Mouse (Mus musculus): ENCODE measurements around the gene Tpk1.
A peak's percentile ranks its signal among the peaks of the same experiment; 100 is the strongest.

The Tpk1 gene

GRCm38 (mm10) chr6:43665677-43666546, at the start of gene Tpk1:
Gene Tpk1, minus strand, starts transcription at chr6:43666278.
- peak; percentile 84 to 87 for DNase-seq (ENCODE audit: low spot score in 2 of 2)

- no peak for DNase-seq (ENCODE audit: low spot score in 2 of 2)
Measured at GRCm38 (mm10) chr6:43702810-43703614, 36.9 kb upstream of the Tpk1 start.

- DNase-seq (ENCODE audit: low spot score in 2 of 2) = no peak
Measured at GRCm38 (mm10) chr6:43691863-43692262, 25.8 kb upstream of the Tpk1 start.

GRCm38 (mm10) chr6:43685985-43686384, 19.9 kb upstream of the Tpk1 start:
- no peak for DNase-seq (ENCODE audit: low spot score in 2 of 2)

- no peak for DNase-seq (ENCODE audit: low spot score in 2 of 2)
Measured at GRCm38 (mm10) chr6:43682535-43682934, 16.5 kb upstream of the Tpk1 start.

- DNase-seq (ENCODE audit: low spot score in 2 of 2) = no peak
Measured at GRCm38 (mm10) chr6:43678689-43679212, 12.7 kb upstream of the Tpk1 start.

GRCm38 (mm10) chr6:43677566-43677965, 11.5 kb upstream of the Tpk1 start:
- DNase-seq (ENCODE audit: low spot score in 2 of 2) = no peak

- no peak for DNase-seq (ENCODE audit: low spot score in 2 of 2)
Measured at GRCm38 (mm10) chr6:43676139-43676538, 10.1 kb upstream of the Tpk1 start.

- DNase-seq (ENCODE audit: low spot score in 2 of 2) = no peak
Measured at GRCm38 (mm10) chr6:43674986-43675760, 9.1 kb upstream of the Tpk1 start.

- DNase-seq (ENCODE audit: low spot score in 2 of 2) = no peak
Measured at GRCm38 (mm10) chr6:43670939-43671338, 4.9 kb upstream of the Tpk1 start.

GRCm38 (mm10) chr6:43667681-43668080, 1.6 kb upstream of the Tpk1 start:
- DNase-seq (ENCODE audit: low spot score in 2 of 2) = no peak

- no peak for DNase-seq (ENCODE audit: low spot score in 2 of 2)
Measured at GRCm38 (mm10) chr6:43666611-43667400, 728 bp upstream of the Tpk1 start.

GRCm38 (mm10) chr6:43661822-43662221, 4.3 kb downstream of the Tpk1 start:
- no peak for DNase-seq (ENCODE audit: low spot score in 2 of 2)

GRCm38 (mm10) chr6:43658290-43658689, 7.8 kb downstream of the Tpk1 start:
- DNase-seq (ENCODE audit: low spot score in 2 of 2) = no peak

GRCm38 (mm10) chr6:43657845-43658244, 8.2 kb downstream of the Tpk1 start:
- no peak for DNase-seq (ENCODE audit: low spot score in 2 of 2)

- no peak for DNase-seq (ENCODE audit: low spot score in 2 of 2)
Measured at GRCm38 (mm10) chr6:43654876-43655456, 11.1 kb downstream of the Tpk1 start.

- no peak for DNase-seq (ENCODE audit: low spot score in 2 of 2)
Measured at GRCm38 (mm10) chr6:43649516-43649915, 16.6 kb downstream of the Tpk1 start.

GRCm38 (mm10) chr6:43645674-43646073, 20.4 kb downstream of the Tpk1 start:
- DNase-seq (ENCODE audit: low spot score in 2 of 2) = no peak

- DNase-seq (ENCODE audit: low spot score in 2 of 2) = no peak
Measured at GRCm38 (mm10) chr6:43645105-43645504, 21.0 kb downstream of the Tpk1 start.

GRCm38 (mm10) chr6:43643718-43644117, 22.4 kb downstream of the Tpk1 start:
- no peak for DNase-seq (ENCODE audit: low spot score in 2 of 2)

GRCm38 (mm10) chr6:43642375-43642774, 23.7 kb downstream of the Tpk1 start:
- no peak for DNase-seq (ENCODE audit: low spot score in 2 of 2)

Data from frontal cortex, postnatal 14 days (tissue).